Mouse (Mus musculus) ES-Bruce4 (cell line): Measurements from ENCODE around the gene Mb.

Experiments
- CTCF ChIP-seq: IDR thresholded peaks from one replicate; pipeline ENCODE4 v1.8.1; 2011; ENCODE audit warnings: low read depth, low read length
- POLR2A ChIP-seq: IDR thresholded peaks from one replicate; pipeline ENCODE4 v1.8.1; 2011; ENCODE audit warnings: low read length; ENCODE audit not compliant: insufficient read depth

- TF ChIP-seq CTCF = peak; percentile 8
- no peak for TF ChIP-seq POLR2A
Observed at GRCm38 (mm10) chr15:77034526-77034925, 15.9 kb downstream of the Mb start.
